Mouse (Mus musculus): ENCODE data around the gene Cdh20. TPM values are rescaled to one million over a fixed set of nuclear protein-coding genes. Genes with fewer than 3 reads are reported as not detected.

Gene Cdh20
- total RNA-seq (2021) = 10 to 100 TPM; 19.3 to 20.0 TPM

DNA sequence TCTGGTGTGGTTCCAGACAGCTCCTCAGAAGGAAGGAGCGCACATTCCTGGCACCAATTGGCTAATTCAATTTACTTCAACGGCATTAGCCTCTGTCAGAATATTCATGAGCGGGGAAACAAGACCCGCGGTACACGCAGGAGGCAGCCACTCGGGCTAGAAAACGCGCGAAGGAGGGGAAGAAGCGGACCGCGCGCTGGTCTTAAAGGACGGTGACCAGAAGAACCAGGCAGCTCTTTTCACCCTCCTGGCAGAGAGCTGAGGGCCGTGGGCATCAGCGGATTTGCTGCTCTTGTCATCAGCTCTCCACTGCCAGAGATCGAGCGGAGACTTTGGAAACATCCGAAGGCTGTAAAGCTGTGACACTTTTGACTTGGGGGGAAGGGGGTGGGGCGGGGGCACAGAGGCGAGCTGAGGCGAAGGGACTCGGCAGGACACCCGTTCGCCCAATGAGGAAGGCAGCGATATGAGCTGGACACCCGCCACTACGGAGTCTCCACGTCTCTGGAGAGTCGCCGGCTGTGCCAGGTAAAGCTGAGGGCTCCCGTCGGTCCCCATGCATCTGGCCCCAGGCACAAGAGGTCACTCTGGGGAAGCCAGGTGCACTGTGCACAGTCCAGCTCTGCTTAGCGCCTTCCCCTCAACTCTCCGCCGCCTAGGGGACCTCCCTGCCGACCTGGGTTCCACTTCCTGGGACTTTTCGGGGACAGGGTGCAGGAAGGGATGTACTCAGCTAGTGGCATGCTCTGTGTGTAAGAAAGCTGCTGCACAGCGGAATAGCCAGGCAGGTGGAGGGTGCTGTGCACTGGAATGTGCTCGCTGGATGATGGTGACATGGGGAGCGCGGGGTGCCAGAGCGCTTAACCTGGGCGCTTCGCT lies at the start of gene Cdh20:
Cdh20 (plus strand) TSS at position 159 of the 879 bp plus-strand sequence.
- peak; percentile 36 to 51 for DNase-seq (ENCODE audit: low spot score in 2 of 2)
- intact Hi-C loops (cut with DNase I) = loop anchor here (2.0 kb wide), 1 partner anchor 174 kb away; no protein-coding TSS in a partner anchor

- intact Hi-C loops (cut with DNase I) = no loop called here
Measured at GRCm38 (mm10) chr1:104746816-104747215, 21.5 kb upstream of the Cdh20 start.

GRCm38 (mm10) chr1:104747438-104747837 lies 20.9 kb upstream of the Cdh20 start:
- DNase-seq (ENCODE audit: low spot score in 2 of 2) = no peak
- intact Hi-C loops (cut with DNase I) = no loop called here

More at GRCm38 (mm10) chr1:104746816-104747215, 21.5 kb upstream of the Cdh20 start:
- no peak for DNase-seq (ENCODE audit: low spot score in 2 of 2)

DNA sequence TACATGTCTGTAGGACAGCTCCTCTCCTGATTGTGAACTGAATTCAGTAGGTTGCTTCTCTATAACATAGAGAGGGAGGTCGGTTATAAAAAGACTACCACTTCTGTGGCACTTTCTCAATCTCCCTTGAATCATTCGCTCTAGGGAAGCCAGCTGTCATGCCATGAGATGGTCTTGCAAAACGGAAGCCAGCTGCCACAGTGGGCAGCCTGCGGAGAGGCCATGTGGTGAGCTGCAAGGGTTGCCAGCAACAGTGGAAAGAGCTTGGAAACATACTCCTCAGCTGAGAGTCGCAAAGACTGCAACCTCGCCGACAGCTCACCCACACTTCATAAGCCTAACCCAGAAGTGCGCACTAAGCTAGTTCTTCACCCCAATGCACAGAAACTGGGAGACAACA lies 13.8 kb upstream of the Cdh20 start:
- peak; percentile 12 to 77 for DNase-seq (ENCODE audit: low spot score in 2 of 2)
- intact Hi-C loops (cut with DNase I) = no loop called here

DNA sequence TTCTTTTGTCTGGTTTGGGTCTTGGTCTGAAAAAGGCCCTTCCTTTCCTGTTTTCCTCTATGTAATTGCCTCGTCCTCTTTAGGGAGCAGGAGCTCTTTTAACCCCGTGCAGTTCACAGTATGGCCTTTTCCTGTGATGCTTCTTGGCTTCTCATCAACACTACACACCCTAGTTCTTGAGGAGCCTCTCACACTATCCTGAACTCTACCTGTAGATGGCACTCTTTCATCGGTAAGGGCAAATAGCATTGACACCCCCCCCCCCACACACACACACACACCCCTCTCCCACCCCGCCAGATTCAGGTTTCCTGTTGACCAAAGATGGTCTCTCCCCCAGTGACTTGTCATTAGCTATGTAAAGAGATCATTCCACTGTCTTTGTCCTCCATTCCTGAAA lies 12.4 kb upstream of the Cdh20 start:
- intact Hi-C loops (cut with DNase I) = no loop called here
- DNase-seq (ENCODE audit: low spot score in 2 of 2) = no peak

GRCm38 (mm10) chr1:104769250-104769607 lies 900 bp downstream of the Cdh20 start:
- intact Hi-C loops (cut with DNase I) = loop anchor here (2.0 kb wide), 1 partner anchor 174 kb away; no protein-coding TSS in a partner anchor
- peak; percentile 38 to 54 for DNase-seq (ENCODE audit: low spot score in 2 of 2)

DNA sequence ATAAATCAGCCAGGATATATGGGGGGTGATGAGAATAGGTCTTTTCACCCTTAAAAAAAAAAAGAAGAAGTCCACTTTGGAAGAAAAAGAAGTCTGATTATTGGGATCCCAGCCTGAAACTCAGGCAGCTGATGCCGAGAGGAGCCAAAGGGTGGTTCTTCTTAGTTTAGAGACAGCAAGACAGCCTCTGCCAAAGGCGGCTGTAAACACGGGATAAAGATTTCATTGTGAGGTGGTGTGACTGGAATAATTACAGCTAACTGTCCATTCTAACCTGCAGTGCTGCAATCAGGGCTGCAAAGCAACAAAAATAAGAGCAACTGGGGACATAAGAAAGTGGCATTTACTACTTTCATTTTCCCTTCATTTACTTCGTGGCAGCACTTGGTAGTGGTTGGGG lies 3.6 kb downstream of the Cdh20 start:
- intact Hi-C loops (cut with DNase I) = loop anchor here (2.0 to 5.0 kb wide), 2 partner anchors 131 to 545 kb away; no protein-coding TSS in a partner anchor
- DNase-seq (ENCODE audit: low spot score in 2 of 2) = peak; percentile 18 to 56

DNA sequence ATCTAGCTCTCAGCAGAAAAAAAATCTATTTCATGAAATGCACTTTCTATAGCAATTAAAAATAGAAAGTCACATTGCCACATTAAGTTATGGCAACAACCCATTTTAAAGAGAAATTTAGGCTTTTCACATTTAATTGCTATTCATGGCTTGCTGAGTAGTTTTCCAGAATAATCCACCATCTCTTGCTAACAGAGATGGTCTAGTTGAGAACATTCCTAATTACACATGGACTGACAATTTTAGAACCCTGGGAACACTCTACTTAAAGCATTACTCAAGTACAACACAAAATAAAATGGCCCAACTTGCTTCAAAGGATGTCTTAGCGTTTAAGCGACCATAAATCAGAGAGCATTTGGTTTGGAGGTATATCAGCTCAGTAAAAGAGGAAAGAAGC lies 4.9 kb downstream of the Cdh20 start:
- peak in 1 of 2 experiments; percentile 57 for DNase-seq (ENCODE audit: low spot score in 2 of 2)
- intact Hi-C loops (cut with DNase I) = loop anchor here (2.0 to 5.0 kb wide), 2 partner anchors 130 to 546 kb away; no protein-coding TSS in a partner anchor

- intact Hi-C loops (cut with DNase I) = no loop called here
- DNase-seq (ENCODE audit: low spot score in 2 of 2) = no peak
Measured at GRCm38 (mm10) chr1:104793488-104793887, 25.2 kb downstream of the Cdh20 start.

DNA sequence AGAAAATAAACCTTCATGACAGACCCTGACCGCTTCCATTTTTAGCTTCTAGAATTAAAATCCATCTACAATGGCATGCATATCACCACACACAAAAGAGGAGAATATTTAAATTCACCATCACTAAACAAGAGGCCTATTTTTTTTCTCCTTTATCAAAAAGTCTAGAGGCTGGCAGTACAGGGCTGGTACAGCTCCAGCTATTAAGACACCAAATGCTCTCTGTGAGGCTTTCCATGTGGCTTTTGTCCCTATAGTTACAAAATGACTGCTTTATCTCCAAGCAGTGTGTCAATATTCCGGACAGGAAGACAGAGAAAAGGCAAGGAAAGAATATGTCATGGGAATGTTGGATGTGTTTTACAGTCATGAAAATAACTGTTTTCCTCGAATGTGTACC lies 27.8 kb downstream of the Cdh20 start:
- DNase-seq (ENCODE audit: low spot score in 2 of 2) = no peak
- intact Hi-C loops (cut with DNase I) = no loop called here

DNA sequence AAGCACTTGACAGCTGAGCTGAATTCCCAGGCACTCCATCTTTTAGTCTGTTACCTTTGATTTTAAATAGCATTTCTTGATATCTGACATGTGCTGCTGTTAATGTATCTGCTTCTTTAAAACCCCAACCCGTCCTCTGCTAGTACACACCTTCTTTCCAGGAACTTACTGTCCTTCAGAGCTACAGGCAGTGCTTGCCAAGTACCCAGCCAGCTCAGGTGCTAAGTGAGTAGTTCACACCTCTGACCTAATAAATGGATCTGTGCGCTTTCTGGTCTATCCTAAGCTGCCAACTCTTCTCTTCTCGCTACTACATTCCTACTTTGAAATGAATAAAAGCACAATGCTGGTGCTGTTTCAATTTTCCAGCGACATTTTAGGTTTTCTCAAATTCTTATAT lies 28.8 kb downstream of the Cdh20 start:
- intact Hi-C loops (cut with DNase I) = no loop called here
- no peak for DNase-seq (ENCODE audit: low spot score in 2 of 2)

DNA sequence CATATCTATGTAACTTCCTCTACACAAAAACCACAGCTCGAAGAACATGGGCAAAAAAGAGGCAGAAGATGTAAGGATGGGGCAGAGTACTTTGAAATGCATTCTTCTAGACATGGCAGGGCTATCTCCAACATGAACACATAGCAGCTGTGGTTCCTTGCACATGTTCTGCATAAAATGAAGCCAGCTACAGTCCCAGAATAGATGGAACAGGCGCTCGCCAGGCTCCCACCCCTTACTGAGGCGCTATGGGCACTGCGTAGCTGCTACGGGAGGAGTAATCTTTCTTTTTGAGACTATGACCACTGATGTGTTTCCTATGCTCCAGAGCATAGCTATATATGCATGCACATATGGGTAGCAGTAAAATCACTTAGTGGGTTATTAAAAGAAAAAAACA lies 36.4 kb downstream of the Cdh20 start:
- intact Hi-C loops (cut with DNase I) = no loop called here
- peak in 1 of 2 experiments; percentile 55 for DNase-seq (ENCODE audit: low spot score in 2 of 2)

DNA sequence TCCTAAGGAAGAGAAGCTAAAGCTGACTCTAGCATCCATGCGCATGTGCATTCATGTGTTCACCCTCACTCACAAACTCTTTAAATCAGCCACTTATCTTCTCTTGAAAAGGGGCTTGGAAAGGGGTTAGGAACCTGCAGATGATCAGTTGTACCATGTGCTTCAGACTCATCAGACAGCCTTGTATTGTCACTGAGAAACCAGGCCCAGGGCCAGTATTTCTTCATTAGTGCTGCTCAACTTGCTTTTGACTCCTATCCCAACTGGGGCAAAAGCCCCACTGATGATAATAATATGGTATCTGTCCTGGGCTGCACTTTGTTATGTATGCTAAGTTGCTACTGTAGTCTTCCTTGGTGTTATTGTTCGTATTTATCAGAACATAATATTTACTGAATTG lies 38.9 kb downstream of the Cdh20 start:
- intact Hi-C loops (cut with DNase I) = no loop called here

GRCm38 (mm10) chr1:104817510-104817909 lies 49.2 kb downstream of the Cdh20 start:
- intact Hi-C loops (cut with DNase I) = no loop called here
- DNase-seq (ENCODE audit: low spot score in 2 of 2) = no peak

More for the DNA sequence above, 38.9 kb downstream of the Cdh20 start:
- no peak for DNase-seq (ENCODE audit: low spot score in 2 of 2)

GRCm38 (mm10) chr1:104828106-104828505 lies 59.8 kb downstream of the Cdh20 start:
- no peak for DNase-seq (ENCODE audit: low spot score in 2 of 2)
- intact Hi-C loops (cut with DNase I) = no loop called here

DNA sequence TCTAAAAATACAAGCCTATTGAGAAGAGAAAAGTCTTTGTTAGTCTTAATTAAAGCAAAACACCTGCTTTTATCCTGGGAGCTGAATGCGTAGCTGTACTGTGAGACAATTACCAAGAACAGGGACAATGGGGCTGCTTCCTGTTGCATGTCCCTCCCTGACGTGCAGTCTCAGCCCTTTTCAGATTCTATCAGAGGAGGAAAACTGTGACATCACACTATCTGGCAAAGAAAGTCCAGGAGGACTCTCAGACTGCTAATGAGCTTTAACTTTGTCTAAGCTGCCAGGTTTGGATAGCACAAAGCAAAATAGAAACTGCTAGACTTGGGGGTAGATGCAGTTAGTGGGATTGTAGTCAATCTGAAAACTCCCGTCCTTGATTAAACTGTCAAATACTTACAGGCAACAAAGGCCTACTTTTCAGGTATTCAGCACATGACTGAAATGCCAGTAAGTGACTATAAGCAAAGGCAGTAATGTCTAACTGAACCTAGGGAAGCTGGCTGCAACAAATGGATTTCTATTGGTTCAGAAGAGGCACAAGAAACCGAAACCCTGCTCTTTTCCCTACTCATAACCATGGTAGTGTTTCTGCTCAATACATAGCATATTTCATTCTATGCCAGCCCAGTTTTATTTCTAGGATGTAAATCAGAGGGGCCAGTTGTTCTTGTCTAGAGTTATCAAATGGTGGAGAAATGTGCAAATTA lies 70.0 kb downstream of the Cdh20 start:
- peak in 1 of 2 experiments; percentile 44 for DNase-seq (ENCODE audit: low spot score in 2 of 2)
- intact Hi-C loops (cut with DNase I) = no loop called here

- DNase-seq (ENCODE audit: low spot score in 2 of 2) = no peak
- intact Hi-C loops (cut with DNase I) = no loop called here
Measured at GRCm38 (mm10) chr1:104839051-104839450, 70.7 kb downstream of the Cdh20 start.

GRCm38 (mm10) chr1:104848256-104848919 lies 80.1 kb downstream of the Cdh20 start:
- intact Hi-C loops (cut with DNase I) = no loop called here
- DNase-seq (ENCODE audit: low spot score in 2 of 2) = no peak

DNA sequence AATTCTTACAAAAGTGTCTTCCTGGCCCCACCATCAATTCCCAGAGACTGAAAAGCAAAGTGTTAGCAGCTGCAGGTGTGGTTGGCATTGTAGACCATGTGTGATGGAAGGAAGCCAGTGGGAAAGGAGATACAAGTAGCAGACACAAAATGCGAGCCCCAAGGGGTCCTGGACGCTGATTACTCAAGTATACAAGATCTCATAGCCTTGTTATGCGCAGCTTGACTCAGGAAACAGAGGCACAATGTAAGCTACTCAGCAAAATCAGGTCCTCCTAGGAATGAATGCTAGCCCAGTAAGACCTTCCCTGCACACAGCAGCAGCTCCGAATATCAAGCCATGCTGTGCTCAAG lies 80.6 kb downstream of the Cdh20 start:
- intact Hi-C loops (cut with DNase I) = no loop called here
- no peak for DNase-seq (ENCODE audit: low spot score in 2 of 2)

GRCm38 (mm10) chr1:104877384-104877783 lies 109.1 kb downstream of the Cdh20 start:
- intact Hi-C loops (cut with DNase I) = no loop called here
- no peak for DNase-seq (ENCODE audit: low spot score in 2 of 2)

All from left cerebral cortex, postnatal 25 days (tissue).